Mouse (Mus musculus): ENCODE data around the gene Rtn4rl1.

DNA sequence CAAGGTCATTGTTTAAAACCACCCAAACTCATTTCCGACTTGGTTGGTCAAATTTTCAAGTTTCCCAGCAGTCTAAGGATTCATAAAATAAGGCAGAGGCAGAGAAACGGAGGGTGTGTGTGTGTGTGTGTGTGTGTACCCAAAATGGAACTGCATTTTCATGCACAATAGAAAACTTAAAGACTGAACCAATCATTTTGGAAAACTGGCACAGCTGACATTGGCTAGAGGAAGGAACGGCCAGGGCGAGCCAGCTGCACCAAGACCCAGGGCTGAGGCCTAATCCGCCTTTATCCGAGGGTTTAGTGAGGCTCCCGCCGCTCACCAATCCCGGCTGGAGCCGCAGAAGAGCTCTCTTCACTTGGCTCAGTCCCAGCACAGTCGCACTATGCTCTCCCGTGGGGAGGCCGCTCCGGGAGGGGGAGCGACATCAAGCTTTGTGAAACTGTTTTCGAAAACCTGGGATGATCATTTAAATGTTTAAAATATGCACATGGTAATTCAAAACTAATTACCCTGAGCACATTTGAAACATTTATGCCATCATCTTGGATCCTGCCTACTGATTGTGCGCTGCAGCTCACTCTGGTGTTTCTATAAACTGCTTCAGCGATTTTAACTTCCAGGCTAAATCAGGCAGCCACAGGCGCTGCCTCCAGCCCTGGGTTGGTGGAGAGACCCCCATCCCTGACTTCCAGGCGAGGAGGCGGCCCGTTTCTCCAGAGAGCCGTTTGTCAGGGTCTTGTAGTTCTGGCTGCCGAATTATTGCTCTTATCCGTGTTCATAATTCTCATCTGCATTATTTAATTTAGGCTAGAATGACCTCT lies 98.0 kb downstream of the Rtn4rl1 start:
- TF ChIP-seq CTCF (IDR thresholded peaks at IDR 0.05), result no peak
- TF ChIP-seq POLR2A (IDR thresholded peaks at IDR 0.05; ENCODE audit: insufficient read depth, low read depth, low read length), result no peak

All from heart, adult 2 months (tissue).